Mouse (Mus musculus) cerebellum, adult 2 months (tissue): ENCODE data around the gene Synj2. TPM values are rescaled to one million over a fixed set of nuclear protein-coding genes. Genes with fewer than 3 reads are reported as not detected.

Experiments used
- DNase-seq, 2 experiments: peaks; one replicate each; pipeline ENCODE4 v3.0.0; 2021
- H3K27ac ChIP-seq: fragments of 200-500 bp; 2 replicates; pipeline ENCODE4 v1.5.1; 2012; ENCODE audit warnings: low read length, control low read depth, inconsistent platforms; ENCODE audit not compliant: insufficient read depth
- H3K27me3 ChIP-seq: fragments of 200-500 bp; 2 replicates; pipeline ENCODE4 v1.6.1; 2012; ENCODE audit warnings: inconsistent platforms, mild to moderate bottlenecking, low read length, moderate library complexity; ENCODE audit not compliant: control insufficient read depth, insufficient read depth
- H3K4me1 ChIP-seq: fragments of 200-500 bp; 2 replicates; pipeline ENCODE4 v1.6.1; 2011; ENCODE audit warnings: low read length; ENCODE audit not compliant: control insufficient read depth, insufficient read depth
- H3K4me3 ChIP-seq: fragments of 200-500 bp; replicated peaks from 2 replicates; pipeline ENCODE3; 2011; ENCODE audit warnings: mild to moderate bottlenecking, low read depth, low read length, control low read depth; ENCODE audit not compliant: insufficient read depth
- CTCF ChIP-seq: fragments of 200-500 bp; IDR thresholded peaks from 2 replicates; pipeline ENCODE4 v1.5.1; 2011; ENCODE audit warnings: low read depth, mild to moderate bottlenecking, control low read depth, low read length, moderate library complexity, borderline replicate concordance; ENCODE audit not compliant: insufficient read depth
- POLR2A ChIP-seq: fragments of 200-500 bp; IDR thresholded peaks from 2 replicates; pipeline ENCODE4 v1.6.1; 2011; ENCODE audit warnings: low read length, control low read depth, borderline replicate concordance; ENCODE audit not compliant: insufficient read depth
- WGBS: fragments of 180-500 bp; shearing (Covaris S2); methylation state at CpG from one replicate; pipeline ENCODE4 v1.1.7; 2018; 5-methylcytosine and 5-hydroxymethylcytosine counted together
- polyA plus RNA-seq: library from polyadenylated mRNA; depleted of rRNA; stranded (reverse); fragments of >200 nt; gene quantifications from 2 replicates; pipeline ENCODE4 v1.2.3, GENCODE M21; 2012

Gene Synj2
- polyA plus RNA-seq, 1 experiment, result 25.1 TPM

GRCm38 (mm10) chr17:5958636-5959035 lies 17.6 kb downstream of the Synj2 start:
- no peak for DNase-seq
- H3K4me3 ChIP-seq, result no peak overlapping the region
- H3K4me1 ChIP-seq, result peaks cover 7% of the 10 kb centered on the region
- TF ChIP-seq CTCF (no peak), POLR2A (no peak)
- WGBS, result 92% methylated on average over 10 of the region's 10 CpGs
- H3K27ac ChIP-seq, result no peak overlapping the region
- no peaks in the 10 kb centered on the region for H3K27me3 ChIP-seq

- peaks cover 7% of the 10 kb centered on the region for H3K4me1 ChIP-seq
- H3K4me3 ChIP-seq, result no peak overlapping the region
- DNase-seq, result no peak
- H3K27me3 ChIP-seq, result no peaks in the 10 kb centered on the region
- TF ChIP-seq POLR2A (no peak), CTCF (no peak)
- WGBS, result 84% methylated on average over 7 of the region's 7 CpGs
- H3K27ac ChIP-seq, result no peak overlapping the region
These were observed 18.0 kb downstream of the Synj2 start for GRCm38 (mm10) chr17:5959096-5959495.

GRCm38 (mm10) chr17:5959802-5960201 lies 18.7 kb downstream of the Synj2 start:
- DNase-seq, result no peak
- Histone ChIP-seq H3K27ac (no peak overlapping the region), H3K27me3 (no peaks in the 10 kb centered on the region), H3K4me3 (no peak overlapping the region), H3K4me1 (peaks cover 7% of the 10 kb centered on the region)
- TF ChIP-seq POLR2A (no peak), CTCF (no peak)
- 71% methylated on average over 9 of the region's 9 CpGs for WGBS

- no peaks in the 10 kb centered on the region for H3K4me1 ChIP-seq
- no peak for TF ChIP-seq POLR2A
- no peak overlapping the region for H3K27ac ChIP-seq
- no peak for DNase-seq
- no peak overlapping the region for H3K4me3 ChIP-seq
- H3K27me3 ChIP-seq, result no peaks in the 10 kb centered on the region
- 93% methylated on average over 8 of the region's 8 CpGs for WGBS
These were observed 22.7 kb downstream of the Synj2 start for GRCm38 (mm10) chr17:5963766-5964165.

- H3K27me3 ChIP-seq, result no peaks in the 10 kb centered on the region
- H3K4me3 ChIP-seq, result no peak overlapping the region
- WGBS, result 81% methylated on average over 9 of the region's 9 CpGs
- no peak for DNase-seq
- H3K4me1 ChIP-seq, result no peaks in the 10 kb centered on the region
- no peak overlapping the region; the same call in 1 of the 2 replicates for H3K27ac ChIP-seq
- TF ChIP-seq CTCF, result no peak
- no peak for TF ChIP-seq POLR2A
These were observed 24.2 kb downstream of the Synj2 start for GRCm38 (mm10) chr17:5965084-5965781.

- 91% methylated on average over 5 of the region's 5 CpGs for WGBS
- TF ChIP-seq CTCF (no peak), POLR2A (no peak)
- Histone ChIP-seq H3K27ac (no peak overlapping the region), H3K4me1 (no peaks in the 10 kb centered on the region), H3K27me3 (no peaks in the 10 kb centered on the region), H3K4me3 (no peak overlapping the region)
- DNase-seq, result no peak
These were observed 25.6 kb downstream of the Synj2 start for GRCm38 (mm10) chr17:5966706-5967105.

- TF ChIP-seq POLR2A, result no peak
- no peak for TF ChIP-seq CTCF
- Histone ChIP-seq H3K27ac (no peak overlapping the region), H3K4me3 (no peak overlapping the region), H3K27me3 (no peaks in the 10 kb centered on the region), H3K4me1 (no peaks in the 10 kb centered on the region)
- DNase-seq, result no peak
- WGBS, result 84% methylated on average over 6 of the region's 6 CpGs
These were observed 27.5 kb downstream of the Synj2 start for GRCm38 (mm10) chr17:5968562-5968961.

- 73% methylated on average over 3 of the region's 3 CpGs for WGBS
- TF ChIP-seq CTCF (no peak), POLR2A (no peak)
- no peak for DNase-seq
- Histone ChIP-seq H3K4me1 (no peaks in the 10 kb centered on the region), H3K4me3 (no peak overlapping the region), H3K27me3 (no peaks in the 10 kb centered on the region), H3K27ac (no peak overlapping the region)
These were observed 28.2 kb downstream of the Synj2 start for GRCm38 (mm10) chr17:5969246-5969645.
